Mouse (Mus musculus) cerebellum, adult 11 months (tissue): ENCODE measurements around the gene Ppp3ca.
"Not testable (repeated sequence)": the region's sequence is repeated elsewhere in the genome, so short reads cannot be mapped to it uniquely, and the experiment has no call there.

ENCODE experiments used
- DNase-seq: peaks from one replicate; pipeline ENCODE4 v3.0.0; 2022

Ppp3ca gene

GRCm38 (mm10) chr3:136688101-136688586 lies 18.2 kb downstream of the Ppp3ca start:
- no peak for DNase-seq

- no peak for DNase-seq
These were observed 20.0 kb downstream of the Ppp3ca start for GRCm38 (mm10) chr3:136689793-136690543.

- no peak for DNase-seq
These were observed 22.1 kb downstream of the Ppp3ca start for GRCm38 (mm10) chr3:136691984-136692383.

- no peak for DNase-seq
These were observed 23.6 kb downstream of the Ppp3ca start for GRCm38 (mm10) chr3:136693547-136693946.

GRCm38 (mm10) chr3:136697626-136698191 lies 27.8 kb downstream of the Ppp3ca start:
- DNase-seq: no peak

- DNase-seq: not testable (repeated sequence)
These were observed 29.8 kb downstream of the Ppp3ca start for GRCm38 (mm10) chr3:136699711-136700110.

- no peak for DNase-seq
These were observed 30.6 kb downstream of the Ppp3ca start for GRCm38 (mm10) chr3:136700447-136701009.

GRCm38 (mm10) chr3:136702861-136703260 lies 32.9 kb downstream of the Ppp3ca start:
- DNase-seq: no peak

GRCm38 (mm10) chr3:136704515-136705247 lies 34.8 kb downstream of the Ppp3ca start:
- no peak for DNase-seq

GRCm38 (mm10) chr3:136706048-136706447 lies 36.1 kb downstream of the Ppp3ca start:
- no peak for DNase-seq

GRCm38 (mm10) chr3:136706771-136707170 lies 36.8 kb downstream of the Ppp3ca start:
- no peak for DNase-seq

- DNase-seq: no peak
These were observed 37.5 kb downstream of the Ppp3ca start for GRCm38 (mm10) chr3:136707222-136708019.

- DNase-seq: no peak
These were observed 38.3 kb downstream of the Ppp3ca start for GRCm38 (mm10) chr3:136708230-136708629.

GRCm38 (mm10) chr3:136710310-136710906 lies 40.5 kb downstream of the Ppp3ca start:
- DNase-seq: no peak

- no peak for DNase-seq
These were observed 44.5 kb downstream of the Ppp3ca start for GRCm38 (mm10) chr3:136714307-136715039.

- no peak for DNase-seq
These were observed 46.3 kb downstream of the Ppp3ca start for GRCm38 (mm10) chr3:136716247-136716646.

GRCm38 (mm10) chr3:136718412-136718811 lies 48.5 kb downstream of the Ppp3ca start:
- no peak for DNase-seq

- no peak for DNase-seq
These were observed 51.3 kb downstream of the Ppp3ca start for GRCm38 (mm10) chr3:136721241-136721640.

- no peak for DNase-seq
These were observed 52.0 kb downstream of the Ppp3ca start for GRCm38 (mm10) chr3:136721804-136722427.

GRCm38 (mm10) chr3:136722493-136722892 lies 52.6 kb downstream of the Ppp3ca start:
- no peak for DNase-seq
